15 mouse cellular contexts compared by ENCODE assay signal in the genomic region with DNA sequence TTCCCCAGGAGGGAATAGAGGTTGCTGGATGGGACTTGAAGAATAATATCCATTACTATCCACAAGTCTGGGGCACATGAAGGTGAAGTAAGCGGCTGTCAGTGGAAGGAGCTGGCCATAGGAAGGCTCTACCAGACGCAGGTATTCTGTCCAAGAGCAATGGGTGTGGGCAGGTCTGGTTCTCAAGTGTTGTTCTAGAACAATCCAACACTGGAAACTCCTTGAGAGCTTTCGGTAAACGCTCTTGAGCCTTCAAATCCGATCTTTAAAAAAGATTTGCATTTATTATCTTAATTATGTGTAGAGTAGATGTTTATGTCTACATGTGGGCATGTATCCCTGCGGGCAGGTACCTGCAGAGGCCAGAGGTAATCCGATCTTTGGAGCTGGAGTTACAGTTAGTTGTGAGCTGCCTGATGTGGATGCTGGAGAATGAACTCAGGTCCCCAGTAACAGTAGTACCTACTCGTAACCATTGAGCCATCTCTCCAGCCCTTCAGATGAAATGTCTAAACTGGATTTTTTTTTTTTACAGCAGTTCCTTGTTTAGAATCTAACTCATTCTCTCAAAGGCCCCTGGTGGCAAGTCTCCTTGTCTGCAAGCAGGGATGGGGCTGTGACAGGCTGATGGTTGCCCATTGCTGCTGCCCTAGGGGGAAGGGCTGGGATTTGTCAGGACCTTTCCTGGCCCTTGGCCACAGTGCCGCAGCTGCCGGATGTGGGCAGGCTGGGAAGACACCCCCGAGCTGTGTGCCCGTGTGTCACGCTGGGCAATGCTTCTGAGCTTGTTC. TPM values are rescaled to one million over a fixed set of nuclear protein-coding genes. Genes with fewer than 3 reads are reported as not detected.
DNase-seq lines count a peak whose midpoint lies in the region; ATAC-seq and TF ChIP-seq lines count a peak whose summit lies in the region.
"Had no signal": no experiment of that assay in that cellular context is flagged by ENCODE, and none has a peak within 500 bp of the region (broad histone marks: within the 10 kb centered on the region; RNA-seq: fewer than 3 reads in every experiment).

No protein-coding gene starts in this region.

- no peak overlapping the region for H3K4me2 ChIP-seq in forebrain, postnatal 0 days (ENCODE audit: low read depth)
- H3K4me2 ChIP-seq in forebrain, embryonic 11.5 days (ENCODE audit: low read depth, low read length, severe bottlenecking): no peak overlapping the region
- H3K4me2 ChIP-seq: liver, embryonic 12.5 days; midbrain, embryonic 12.5 days had no signal

- H3K9me3 ChIP-seq in forebrain, postnatal 0 days (ENCODE audit: low read length): no peaks in the 10 kb centered on the region
- H3K9me3 ChIP-seq in forebrain, embryonic 11.5 days (ENCODE audit: control insufficient read depth, low read length): no peaks in the 10 kb centered on the region
- H3K9me3 ChIP-seq: liver, embryonic 12.5 days; midbrain, embryonic 12.5 days had no signal

- H3K4me1 ChIP-seq in forebrain, postnatal 0 days (ENCODE audit: insufficient read depth): no peaks in the 10 kb centered on the region
- no peaks in the 10 kb centered on the region for H3K4me1 ChIP-seq in forebrain, embryonic 11.5 days (replicated peaks; ENCODE audit: control insufficient read depth, insufficient read depth, low read length)
- H3K4me1 ChIP-seq: liver, embryonic 12.5 days; midbrain, embryonic 12.5 days had no signal

- 78% methylated on average over 13 of the region's 13 CpGs for WGBS in forebrain, postnatal 0 days
- WGBS in forebrain, embryonic 11.5 days: 84% methylated on average over 13 of the region's 13 CpGs

- DNase-seq in forebrain, postnatal 0 days: peak; percentile 41
- no peak for DNase-seq in forebrain, embryonic 11.5 days (ENCODE audit: low spot score)
- peak; percentile 34 for DNase-seq in layer of hippocampus, adult 9-11 months
- DNase-seq in layer of hippocampus, adult 8-10 months (ENCODE audit: low spot score in 2 of 2): no peak
- DNase-seq in 3134 (ENCODE audit: extremely low read depth, insufficient read length, low spot score): peak; percentile 89
- DNase-seq in fibroblast of lung, adult 2 months (ENCODE audit: low read depth): peak; percentile 7
- DNase-seq in heart, postnatal 36 days: no peak
- DNase-seq in thymus, postnatal 10 days (ENCODE audit: low spot score in 2 of 2): no peak
- DNase-seq: thymus, postnatal 14 days had no signal

- H3K4me3 ChIP-seq in forebrain, postnatal 0 days (ENCODE audit: low read depth, low read length): no peak overlapping the region
- no peak overlapping the region for H3K4me3 ChIP-seq in forebrain, embryonic 11.5 days (ENCODE audit: low read depth, low read length)
- H3K4me3 ChIP-seq: erythroblast, embryonic 14.5 days; liver, embryonic 12.5 days; midbrain, embryonic 12.5 days had no signal

- peak; percentile 26 for TF ChIP-seq CTCF in forebrain, postnatal 0 days (IDR thresholded peaks at IDR 0.05; ENCODE audit: low read depth)

- H3K27me3 ChIP-seq in forebrain, postnatal 0 days (ENCODE audit: insufficient read depth, low read length): no peaks in the 10 kb centered on the region
- H3K27me3 ChIP-seq in forebrain, embryonic 11.5 days (ENCODE audit: control insufficient read depth, insufficient read depth, low read length): no peaks in the 10 kb centered on the region
- H3K27me3 ChIP-seq: midbrain, embryonic 12.5 days had no signal

- 0 out of 2 replicates have a peak overlapping the region, but pooled peaks have one; percentile 29 for H3K27ac ChIP-seq in forebrain, postnatal 0 days (ENCODE audit: low read depth, low read length)
- H3K27ac ChIP-seq in forebrain, embryonic 11.5 days (ENCODE audit: low read depth, low read length): no peak overlapping the region
- H3K27ac ChIP-seq: liver, embryonic 12.5 days; midbrain, embryonic 12.5 days had no signal

- ATAC-seq in forebrain, postnatal 0 days: peak; percentile 78
- no peak for ATAC-seq in forebrain, embryonic 11.5 days (replicated peaks; ENCODE audit: low FRiP score)
- ATAC-seq: liver, embryonic 12.5 days had no signal

- no peak overlapping the region for H3K9ac ChIP-seq in forebrain, postnatal 0 days
- H3K9ac ChIP-seq in forebrain, embryonic 11.5 days (ENCODE audit: low read length): no peak overlapping the region
- H3K9ac ChIP-seq: liver, embryonic 12.5 days; midbrain, embryonic 12.5 days had no signal

- intact Hi-C loops in heart, postnatal 36 days (cut with DNase I): no loop called here

- peaks cover 15% of the 10 kb centered on the region for H3K36me3 ChIP-seq in forebrain, postnatal 0 days (ENCODE audit: insufficient read depth)
- H3K36me3 ChIP-seq in forebrain, embryonic 11.5 days (ENCODE audit: control insufficient read depth, insufficient read depth, low read length): no peaks in the 10 kb centered on the region; the same call in 1 of the 2 replicates
- H3K36me3 ChIP-seq: liver, embryonic 12.5 days had no signal

RNA-seq across cellular contexts. Expression of a gene that starts 11.9 kb away (rescaled TPM):
- 1.4 and 2.1 TPM in 2 replicates for total RNA-seq in forebrain, postnatal 0 days (2014; rRNA removed)
- polyA plus RNA-seq in forebrain, postnatal 0 days (2015; fragmentation: Nextera tagmentation; extraction: Ambion mirVana): 1.1 and 1.3 TPM in 2 replicates
- 0.21 TPM in 1 of 2 replicates, not detected in the other for polyA plus RNA-seq in forebrain, embryonic 11.5 days (2014; fragmentation: Nextera tagmentation; extraction: Ambion mirVana)
- total RNA-seq in layer of hippocampus, adult 8-10 months (2022): not detected
- not detected for total RNA-seq in heart, postnatal 36 days (2021)
- total RNA-seq: granulocyte monocyte progenitor cell, adult 5-6 weeks; hematopoietic stem cell, adult 5-6 weeks; neutrophil, adult 5-6 weeks had no signal
- polyA plus RNA-seq: erythroblast, embryonic 14.5 days; liver, embryonic 12.5 days had no signal

Comparison
In these comparisons a context has a peak if more than half of its experiments do, and no peak if none do; other contexts are left out.
1. DNase-seq: peak in forebrain, postnatal 0 days (single experiment), layer of hippocampus, adult 9-11 months (single experiment), 3134 (single experiment) and fibroblast of lung, adult 2 months (single experiment); none in forebrain, embryonic 11.5 days (single experiment), layer of hippocampus, adult 8-10 months (0 of 2), heart, postnatal 36 days (0 of 2) and thymus, postnatal 10 days (0 of 2).